Mouse (Mus musculus): ENCODE results near the gene 4930519G04Rik.
"Not testable (repeated sequence)": the region's sequence is repeated elsewhere in the genome, so short reads cannot be mapped to it uniquely, and the experiment has no call there.

4930519G04Rik gene

DNA sequence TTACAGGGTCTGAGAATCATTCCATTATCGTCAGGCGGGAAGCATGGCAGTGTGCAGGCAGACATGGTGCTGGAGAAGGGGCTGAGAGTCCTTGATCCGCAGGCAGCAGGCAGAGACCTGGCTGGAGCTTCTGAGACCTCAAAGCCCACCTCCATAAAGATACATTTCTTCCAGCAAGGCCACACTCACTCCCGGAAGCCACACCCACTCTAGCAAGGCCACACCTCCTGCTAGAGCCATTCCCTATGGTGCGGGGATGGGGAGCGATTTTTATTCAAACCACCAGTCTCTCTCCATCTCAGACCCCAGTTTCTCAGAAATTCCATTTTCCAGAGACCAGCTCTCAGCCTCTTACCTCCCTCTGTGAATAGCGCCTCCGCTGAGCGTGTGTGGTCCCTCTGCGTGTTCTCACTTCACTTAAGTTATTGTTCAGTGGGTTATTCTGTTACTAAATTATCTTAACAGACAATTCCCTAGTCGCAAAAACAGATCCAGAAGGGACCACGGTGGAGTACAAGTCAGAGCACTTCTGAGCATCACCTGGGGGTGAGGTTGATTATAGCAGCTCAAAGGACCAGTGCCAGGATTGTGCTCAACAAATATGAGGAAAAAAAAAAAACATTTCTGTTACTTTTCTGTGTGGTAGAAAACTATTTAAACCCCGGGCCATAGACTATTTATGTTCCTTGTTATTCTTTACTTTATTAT is 55.3 kb downstream of the 4930519G04Rik start:
- DNase-seq (ENCODE audit: extremely low spot score, low spot score), result peak; percentile 15

- DNase-seq (ENCODE audit: extremely low spot score, low spot score), result no peak
These were observed 60.2 kb downstream of the 4930519G04Rik start for GRCm38 (mm10) chr5:114913686-114914085.

DNA sequence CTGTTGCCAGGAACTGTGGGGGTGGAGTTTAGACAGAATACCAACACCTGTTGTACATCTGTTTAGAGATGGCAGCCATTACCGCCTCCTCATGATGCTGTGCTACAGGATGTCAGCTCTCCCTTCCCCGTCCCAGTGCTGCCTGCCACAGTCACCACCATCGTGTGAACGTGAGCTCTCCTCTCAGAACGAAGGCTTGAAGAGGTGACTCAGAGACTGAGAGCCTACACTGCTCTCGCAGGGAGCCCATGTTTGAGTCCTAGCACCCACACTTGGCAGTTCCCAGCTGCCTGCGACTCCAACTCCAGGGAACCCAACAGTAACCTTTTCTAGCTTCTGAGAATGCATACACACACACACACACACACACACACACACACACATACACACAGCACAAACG is 61.4 kb downstream of the 4930519G04Rik start:
- no peak for DNase-seq (ENCODE audit: extremely low spot score, low spot score)

- no peak for DNase-seq (ENCODE audit: extremely low spot score, low spot score)
These were observed 62.4 kb downstream of the 4930519G04Rik start for GRCm38 (mm10) chr5:114915854-114916253.

DNA sequence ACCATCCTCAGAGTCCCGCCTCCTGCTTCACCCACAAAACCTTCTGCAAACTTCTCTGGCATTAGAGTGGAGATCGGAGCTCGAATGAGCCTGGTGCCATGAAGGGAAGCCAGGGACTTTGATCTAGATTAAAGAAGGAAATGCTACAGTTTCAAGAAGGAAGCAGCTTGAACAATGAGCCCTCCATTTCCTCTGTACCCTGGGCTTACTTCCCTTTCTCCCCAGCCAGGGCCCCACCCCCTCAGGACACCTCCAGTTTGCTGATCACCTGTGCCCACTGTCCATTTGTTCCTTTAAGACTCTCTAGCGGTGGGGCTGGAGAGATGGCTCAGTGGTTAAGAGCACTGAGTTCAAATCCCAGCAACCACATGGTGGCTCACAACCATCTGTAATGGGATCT is 63.3 kb downstream of the 4930519G04Rik start:
- no peak for DNase-seq (ENCODE audit: extremely low spot score, low spot score)

DNA sequence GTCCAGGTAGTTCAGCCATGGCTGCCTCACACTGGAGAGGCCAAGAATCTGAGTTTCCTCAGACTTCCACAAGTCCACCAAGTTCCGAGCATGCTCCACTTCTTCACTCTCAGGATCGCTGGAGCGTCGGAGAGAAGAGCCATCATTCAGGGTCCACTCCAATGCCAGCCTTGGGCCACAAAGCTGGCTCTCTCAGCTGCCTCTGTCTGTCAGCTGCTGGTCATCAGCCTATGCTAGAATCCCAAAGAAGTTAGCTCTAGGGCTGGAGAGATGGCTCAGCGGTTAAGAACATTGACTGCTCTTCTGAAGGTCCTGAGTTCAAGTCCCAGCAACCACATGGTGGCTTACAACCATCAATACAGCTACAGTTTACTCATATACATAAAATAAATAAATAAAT is 63.9 kb downstream of the 4930519G04Rik start:
- not testable (repeated sequence) for DNase-seq (ENCODE audit: extremely low spot score, low spot score)

DNA sequence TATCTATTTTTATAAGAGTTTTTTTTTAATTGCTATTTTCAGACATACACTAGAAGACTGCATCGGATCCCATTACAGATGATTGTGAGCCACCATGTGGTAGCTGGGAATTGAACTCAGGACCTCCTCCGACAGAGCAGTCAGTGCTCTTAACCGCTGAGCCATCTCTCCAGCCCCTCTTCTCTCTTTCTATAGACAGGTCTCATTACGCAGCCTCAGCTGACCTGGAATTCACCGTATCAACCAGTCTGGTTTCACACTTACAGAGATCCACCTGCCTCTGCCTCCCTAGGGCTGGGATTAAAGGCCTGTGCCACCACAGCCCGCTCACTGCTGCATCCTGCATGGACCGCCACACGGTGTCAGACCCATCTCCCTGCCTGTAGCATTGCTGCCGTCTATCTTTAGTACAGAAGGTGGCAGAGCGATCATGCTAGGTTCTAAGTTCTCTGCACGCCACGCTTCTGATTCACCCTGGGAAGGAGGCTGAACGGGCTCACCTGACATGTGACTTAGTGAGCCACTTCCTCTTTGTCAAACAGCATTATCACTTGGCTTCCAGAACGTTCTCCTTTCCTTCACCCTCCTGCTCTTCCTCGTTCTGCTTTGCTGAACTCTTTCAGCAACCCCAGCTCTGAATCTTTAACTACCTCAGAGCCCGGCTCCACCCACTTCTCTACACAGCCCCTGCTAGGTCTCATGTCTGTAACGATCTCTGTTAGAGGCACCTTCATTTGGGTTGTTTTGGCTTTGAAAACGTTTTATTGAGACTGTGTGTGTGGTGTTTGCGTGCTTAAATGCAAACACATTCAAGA is 68.3 kb downstream of the 4930519G04Rik start:
- DNase-seq (ENCODE audit: extremely low spot score, low spot score), result no peak

DNA sequence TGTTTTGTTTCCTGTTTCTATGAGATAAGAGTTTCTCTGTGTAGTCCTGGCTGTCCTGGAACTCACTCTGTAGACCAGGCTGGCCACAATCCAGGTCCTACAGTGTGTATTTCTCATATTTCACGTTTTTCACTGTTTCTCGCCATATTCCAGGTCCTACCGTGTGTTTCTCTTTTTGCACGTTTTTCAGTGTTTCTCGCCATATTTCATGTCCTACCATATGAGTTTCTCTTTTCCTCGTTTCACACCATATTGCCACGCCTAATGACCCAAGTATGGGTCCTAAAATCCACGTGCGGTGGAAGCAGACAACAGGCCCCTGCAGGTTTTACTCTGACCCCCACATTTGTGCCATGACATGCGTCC is 68.9 kb downstream of the 4930519G04Rik start:
- no peak for DNase-seq (ENCODE audit: extremely low spot score, low spot score)

DNA sequence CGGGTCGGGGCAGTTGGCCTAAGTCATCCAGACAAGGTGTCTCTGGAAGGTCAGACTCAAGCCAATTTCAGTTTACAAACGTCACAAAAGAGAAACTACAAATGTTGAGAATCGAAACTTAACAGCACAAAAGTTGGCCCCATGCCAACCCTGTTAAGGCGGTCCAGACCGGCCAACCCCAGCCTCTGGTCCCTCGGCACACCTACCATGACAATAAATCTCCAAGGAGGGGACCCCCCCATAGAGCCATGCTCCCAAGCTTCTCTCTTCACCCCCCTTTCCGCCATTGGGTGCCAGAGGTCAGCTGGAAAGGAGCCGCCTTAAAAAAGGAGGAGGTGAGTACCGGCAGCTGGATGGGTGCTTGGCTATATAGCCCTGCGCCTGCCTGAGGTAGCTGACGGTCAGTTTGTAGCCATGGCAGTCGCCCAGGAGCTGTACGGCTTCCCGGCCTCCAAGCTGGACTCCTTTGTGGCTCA is 69.6 kb downstream of the 4930519G04Rik start, which contains the start of gene Oasl1:
Gene Oasl1 (plus strand): TSS at position 243 of the 476 bp plus-strand sequence.
- DNase-seq (ENCODE audit: extremely low spot score, low spot score), result no peak

DNA sequence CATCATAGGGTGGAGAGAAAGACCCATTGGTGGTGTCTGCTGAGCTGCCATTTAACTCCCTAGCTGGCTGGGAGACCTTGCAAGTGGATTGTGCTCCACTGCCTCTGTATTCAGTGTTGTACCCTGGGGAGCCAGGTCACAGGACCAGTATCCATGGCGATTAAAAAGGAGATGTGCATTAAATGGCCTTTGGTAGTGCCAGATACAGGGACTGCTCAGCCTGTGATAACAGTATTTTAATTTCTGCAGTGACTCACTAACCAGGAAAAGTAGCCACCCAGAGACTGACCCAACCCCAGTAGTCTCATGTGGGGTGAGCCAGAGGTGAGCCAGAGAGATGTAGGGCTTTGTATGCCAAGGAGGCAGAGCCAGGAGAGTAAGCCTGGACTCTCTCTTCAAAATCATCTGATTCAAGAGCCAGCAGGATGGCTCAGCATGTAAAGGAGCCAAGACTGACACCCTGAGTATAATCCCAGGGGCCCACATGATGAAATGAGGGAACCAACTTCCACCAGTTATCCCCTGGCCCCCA is 72.8 kb downstream of the 4930519G04Rik start:
- no peak for DNase-seq (ENCODE audit: extremely low spot score, low spot score)

DNA sequence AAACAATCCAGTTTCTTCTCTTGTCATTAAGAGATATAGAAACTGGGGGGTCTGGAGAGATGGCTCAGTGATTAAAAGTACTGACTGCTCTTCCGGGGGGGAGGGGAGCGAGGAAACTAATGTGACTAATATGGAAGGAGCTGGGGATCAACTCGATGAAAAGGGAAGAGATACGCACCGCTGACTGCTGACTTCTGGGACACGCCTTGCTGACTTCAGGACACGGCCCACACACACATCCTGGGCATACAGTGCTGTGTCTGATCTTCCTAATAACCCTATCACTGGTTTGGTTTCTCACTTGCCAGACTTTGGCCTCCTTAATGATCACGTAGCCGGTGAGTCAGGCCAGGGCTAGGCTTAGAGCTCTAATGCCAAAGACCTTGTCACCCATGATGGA is 73.3 kb downstream of the 4930519G04Rik start:
- no peak for DNase-seq (ENCODE audit: extremely low spot score, low spot score)

GRCm38 (mm10) chr5:114931626-114932025 is 78.2 kb downstream of the 4930519G04Rik start:
- DNase-seq (ENCODE audit: extremely low spot score, low spot score), result no peak

GRCm38 (mm10) chr5:114933206-114933605 is 79.7 kb downstream of the 4930519G04Rik start:
- no peak for DNase-seq (ENCODE audit: extremely low spot score, low spot score)

All from neural tube, embryonic 10.5 days (tissue).